Mouse (Mus musculus) hindbrain, embryonic 15.5 days (tissue): ENCODE measurements around the gene Fjx1. TPM values are rescaled to one million over a fixed set of nuclear protein-coding genes. Genes with fewer than 3 reads are reported as not detected.

ENCODE experiments used
- ATAC-seq: fragments of 200-750 bp; cut with Nextera tagmentation; 2 replicates; pipeline ENCODE4 v1.8.0; 2017; ENCODE audit warnings: low read depth, moderate number of reproducible peaks, moderate TSS enrichment; ENCODE audit not compliant: low FRiP score
- H3K27ac ChIP-seq: fragments of 300-500 bp; sonication (generic); replicated peaks from 2 replicates; pipeline ENCODE4 v1.5.1; 2015; ENCODE audit warnings: mild to moderate bottlenecking, inconsistent platforms
- H3K27me3 ChIP-seq: fragments of 300-500 bp; sonication (generic); 2 replicates; pipeline ENCODE4 v1.6.1; 2015; ENCODE audit warnings: control low read depth, inconsistent platforms
- H3K36me3 ChIP-seq: fragments of 300-500 bp; sonication (generic); 2 replicates; pipeline ENCODE4 v1.6.1; 2015; ENCODE audit warnings: control low read depth, inconsistent platforms
- H3K4me1 ChIP-seq: fragments of 300-500 bp; sonication (generic); replicated peaks from 2 replicates; pipeline ENCODE4 v1.6.1; 2015; ENCODE audit warnings: control low read depth, inconsistent platforms
- H3K4me2 ChIP-seq: fragments of 300-500 bp; sonication (generic); 2 replicates; pipeline ENCODE4 v1.6.1; 2015; ENCODE audit warnings: moderate library complexity, mild to moderate bottlenecking, inconsistent platforms
- H3K4me3 ChIP-seq: fragments of 300-500 bp; sonication (generic); 2 replicates; pipeline ENCODE4 v1.5.1; 2015; ENCODE audit warnings: mild to moderate bottlenecking, inconsistent platforms
- H3K9ac ChIP-seq: fragments of 300-500 bp; sonication (generic); 2 replicates; pipeline ENCODE4 v1.6.1; 2015; ENCODE audit warnings: inconsistent platforms
- H3K9me3 ChIP-seq: fragments of 300-500 bp; sonication (generic); 2 replicates; pipeline ENCODE4 v1.6.1; 2016; ENCODE audit warnings: control low read depth, inconsistent platforms
- WGBS: fragments of 180-500 bp; shearing (Covaris S2); methylation state at CpG from one replicate; pipeline ENCODE4 v1.1.7; 2015; 5-methylcytosine and 5-hydroxymethylcytosine counted together
- polyA plus RNA-seq: library from polyadenylated mRNA; unstranded; fragments of >200 nt; fragmentation: Nextera tagmentation; extraction: Ambion mirVana; gene quantifications from 2 replicates; pipeline ENCODE4 v1.2.1, GENCODE M21; 2015

The Fjx1 gene
- polyA plus RNA-seq, 1 experiment from 2014 or later: 40.1 TPM

DNA sequence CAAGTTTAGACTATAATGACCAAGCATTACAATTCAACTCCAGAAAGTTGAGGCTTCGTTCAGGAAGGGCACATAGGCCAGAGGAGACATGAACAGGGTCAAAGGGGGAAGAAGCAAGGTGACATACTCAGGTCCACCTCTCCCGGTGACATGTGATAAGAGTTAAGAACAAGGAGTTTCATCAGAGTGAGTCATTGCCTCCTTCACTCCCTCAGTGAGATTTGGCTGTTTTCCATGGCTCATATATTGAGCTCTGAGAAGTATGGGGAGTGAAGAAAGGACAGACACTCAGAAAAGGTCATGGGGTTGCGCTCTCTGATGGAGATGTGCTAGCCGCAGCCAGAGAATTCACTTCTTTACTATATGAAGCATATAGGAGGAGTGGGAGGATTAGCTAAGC is 41.7 kb downstream of the Fjx1 start:
- 87% methylated on average over 4 of the region's 4 CpGs for WGBS
- Histone ChIP-seq H3K27ac (no peak overlapping the region), H3K4me1 (peaks cover 22% of the 10 kb centered on the region), H3K36me3 (no peaks in the 10 kb centered on the region), H3K9ac (no peak overlapping the region), H3K27me3 (no peaks in the 10 kb centered on the region), H3K9me3 (no peaks in the 10 kb centered on the region), H3K4me3 (no peak overlapping the region), H3K4me2 (no peak overlapping the region)
- no peak for ATAC-seq

GRCm38 (mm10) chr2:102409741-102410140 is 42.6 kb downstream of the Fjx1 start:
- WGBS: 93% methylated on average over 3 of the region's 3 CpGs
- H3K4me1 ChIP-seq: peaks cover 22% of the 10 kb centered on the region
- no peak overlapping the region for H3K4me3 ChIP-seq
- no peak overlapping the region for H3K9ac ChIP-seq
- H3K9me3 ChIP-seq: no peaks in the 10 kb centered on the region
- H3K4me2 ChIP-seq: no peak overlapping the region
- H3K36me3 ChIP-seq: no peaks in the 10 kb centered on the region
- no peak overlapping the region for H3K27ac ChIP-seq
- ATAC-seq: no peak
- no peaks in the 10 kb centered on the region for H3K27me3 ChIP-seq

DNA sequence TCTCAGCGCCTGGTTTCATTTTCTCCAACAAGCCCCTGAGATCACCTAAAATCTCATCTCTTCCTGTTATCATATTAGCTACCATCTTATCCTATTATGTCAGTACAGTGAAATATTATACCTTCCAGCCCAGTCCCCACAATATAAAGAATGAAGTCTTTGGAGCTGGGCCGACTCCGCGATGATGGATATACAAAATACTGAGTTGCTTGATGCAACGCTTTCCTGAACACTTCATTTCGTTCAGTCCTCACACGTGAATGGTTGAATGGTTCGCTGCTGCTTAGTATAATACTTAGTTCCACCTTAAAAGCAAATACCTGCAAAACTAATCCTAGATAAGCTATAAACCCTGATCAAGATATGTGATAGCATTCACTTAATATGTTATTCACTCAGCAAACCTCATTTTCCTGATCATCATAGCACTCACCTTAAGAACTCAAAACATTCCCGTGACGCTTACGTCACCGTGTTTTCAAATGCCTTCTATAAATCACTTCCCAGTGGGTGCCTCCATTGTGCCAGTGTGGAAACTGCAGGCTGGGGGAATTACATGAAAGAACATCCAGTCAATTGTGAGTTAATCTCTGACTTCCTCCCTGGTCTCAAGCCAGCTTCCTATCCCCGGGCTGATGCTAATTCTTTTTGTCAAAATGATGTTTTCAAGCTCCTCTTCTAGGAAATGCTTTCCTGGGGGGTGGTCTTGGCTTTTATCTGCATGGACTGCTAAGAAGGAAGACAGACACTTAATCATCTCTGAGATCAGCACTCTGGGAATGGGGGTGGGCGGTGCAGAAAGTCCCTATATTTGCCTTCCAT is 44.7 kb downstream of the Fjx1 start, which contains the start of gene Trim44:
Trim44 (minus strand) TSS at position 466 of the 822 bp plus-strand sequence.
- 0 out of 2 replicates have a peak within 1 kb of the TSS, but pooled peaks have one; percentile 3 for H3K27ac ChIP-seq

DNA sequence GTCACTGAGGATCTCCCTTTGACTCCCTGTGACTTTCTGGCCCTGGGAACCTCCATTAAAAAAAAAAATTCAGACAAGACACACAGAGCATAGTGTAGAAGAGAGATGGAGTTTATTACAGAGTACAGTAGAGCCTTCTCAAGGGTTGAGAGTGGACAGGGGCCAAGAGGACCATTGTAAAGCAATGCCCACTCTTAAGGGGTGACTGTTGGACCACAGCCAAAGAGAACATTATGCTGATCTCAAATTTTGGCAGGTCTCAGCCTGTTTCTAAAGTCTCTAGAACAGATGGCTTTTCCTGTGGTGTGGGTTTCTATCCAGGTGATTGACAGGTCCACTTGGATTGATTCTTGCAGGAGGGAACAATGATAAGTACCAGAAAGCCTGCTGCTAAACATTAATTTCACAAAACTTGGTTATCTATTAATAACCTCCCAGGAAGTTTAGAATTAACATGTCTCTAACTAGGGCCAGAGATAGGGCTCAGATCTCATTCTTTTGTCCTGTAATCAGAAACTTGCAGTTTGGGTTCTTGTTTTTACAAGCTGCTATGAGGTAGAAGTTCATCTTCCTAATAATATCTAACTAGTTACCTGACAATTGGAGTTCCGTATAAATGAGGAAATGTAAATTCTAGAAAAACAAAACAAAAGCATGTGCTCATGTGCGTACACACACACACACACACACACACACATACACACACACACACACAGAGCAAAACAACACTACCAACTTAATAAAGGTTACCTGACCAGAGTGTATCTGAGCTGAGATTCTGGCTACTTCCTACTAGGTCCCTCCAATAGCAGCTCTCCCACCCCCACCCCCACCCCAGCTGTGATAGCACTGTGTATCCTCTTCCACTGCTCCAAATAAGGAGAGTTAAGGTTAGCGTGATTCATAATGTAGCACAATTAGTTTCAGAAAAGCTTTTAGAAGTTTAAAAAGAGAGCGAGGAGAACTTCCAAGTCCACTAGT is 45.7 kb downstream of the Fjx1 start:
- peak overlapping the region; percentile 35; the same call in 1 of the 2 replicates for H3K4me2 ChIP-seq
- H3K9ac ChIP-seq: no peak overlapping the region
- no peaks in the 10 kb centered on the region for H3K36me3 ChIP-seq
- peak; percentile 69; the same call in 1 of the 2 replicates for ATAC-seq
- H3K27ac ChIP-seq: no peak overlapping the region
- 79% methylated on average over 4 of the region's 4 CpGs for WGBS
- H3K4me3 ChIP-seq: no peak overlapping the region
- peaks cover 23% of the 10 kb centered on the region for H3K4me1 ChIP-seq
- no peaks in the 10 kb centered on the region for H3K9me3 ChIP-seq
- H3K27me3 ChIP-seq: no peaks in the 10 kb centered on the region

More for the DNA sequence above, 44.7 kb downstream of the Fjx1 start, which contains the start of gene Trim44:
- WGBS: 31% methylated on average over 14 of the region's 14 CpGs
- H3K4me1 ChIP-seq: peaks cover 22% of the 10 kb centered on the region
- H3K9me3 ChIP-seq: no peaks in the 10 kb centered on the region
- H3K36me3 ChIP-seq: no peaks in the 10 kb centered on the region
- H3K9ac ChIP-seq: no peak within 1 kb of the TSS
- H3K4me3 ChIP-seq: 0 out of 2 replicates have a peak within 1 kb of the TSS, but pooled peaks have one; percentile 5
- no peaks in the 10 kb centered on the region for H3K27me3 ChIP-seq
- 0 out of 2 replicates have a peak, but pooled peaks have one; percentile 48 for ATAC-seq
- peak within 1 kb of the TSS; percentile 35 for H3K4me2 ChIP-seq

- Histone ChIP-seq H3K27me3 (no peaks in the 10 kb centered on the region), H3K9ac (no peak overlapping the region), H3K27ac (no peak overlapping the region), H3K4me1 (peaks cover 41% of the 10 kb centered on the region), H3K4me3 (no peak overlapping the region), H3K4me2 (no peak overlapping the region), H3K9me3 (no peaks in the 10 kb centered on the region), H3K36me3 (no peaks in the 10 kb centered on the region)
- WGBS: 71% methylated on average over 5 of the region's 5 CpGs
- ATAC-seq: no peak
Observed at GRCm38 (mm10) chr2:102403982-102404381, 48.3 kb downstream of the Fjx1 start.

GRCm38 (mm10) chr2:102403306-102403705 is 49.0 kb downstream of the Fjx1 start:
- Histone ChIP-seq H3K27me3 (no peaks in the 10 kb centered on the region), H3K9ac (no peak overlapping the region), H3K4me1 (peaks cover 45% of the 10 kb centered on the region), H3K4me3 (no peak overlapping the region), H3K4me2 (no peak overlapping the region), H3K36me3 (no peaks in the 10 kb centered on the region), H3K9me3 (no peaks in the 10 kb centered on the region), H3K27ac (no peak overlapping the region)
- no peak for ATAC-seq
- 92% methylated on average over 4 of the region's 4 CpGs for WGBS

- no peak for ATAC-seq
- peak overlapping the region; percentile 95 for H3K27ac ChIP-seq
- WGBS: 17% methylated on average over 6 of the region's 6 CpGs
Observed at GRCm38 (mm10) chr2:102401352-102401692, 51.0 kb downstream of the Fjx1 start.

DNA sequence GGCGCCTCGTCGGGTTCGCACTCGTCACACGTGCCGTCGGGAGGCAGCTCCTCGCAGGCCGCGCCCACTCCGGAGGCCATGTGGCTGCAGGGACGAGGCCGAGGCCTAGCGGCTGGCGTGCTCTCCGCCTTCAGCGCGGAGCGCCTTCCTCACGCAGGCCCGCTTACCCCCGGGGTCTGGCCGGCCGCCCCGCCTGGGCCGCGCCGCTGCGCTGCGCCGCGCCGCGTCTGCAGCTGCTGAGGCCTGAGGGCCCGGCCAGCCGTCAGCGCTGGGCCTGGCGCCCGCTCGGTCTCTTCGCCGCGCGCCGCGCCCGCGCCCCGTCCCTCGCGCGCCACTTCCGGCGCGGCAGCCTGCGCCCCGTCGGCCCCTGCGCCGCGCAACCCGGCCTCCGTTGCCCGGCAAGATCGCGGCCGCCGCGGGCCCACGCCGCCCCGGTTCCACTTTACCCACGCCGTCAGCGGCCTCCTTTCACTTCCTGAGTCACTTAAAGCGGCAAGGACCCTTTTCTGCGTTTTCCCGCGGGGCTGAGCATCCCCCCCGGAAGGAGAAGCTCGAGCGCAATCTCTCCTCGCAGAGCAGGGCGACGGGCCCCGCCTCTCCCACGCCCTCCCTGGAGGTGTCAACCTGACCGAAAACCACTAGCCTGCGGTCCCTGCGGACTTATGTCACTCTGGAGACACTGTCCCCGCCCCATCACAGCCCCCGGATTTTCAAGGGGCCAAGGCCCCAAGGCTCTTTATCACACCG is 51.5 kb downstream of the Fjx1 start:
- no peaks in the 10 kb centered on the region for H3K36me3 ChIP-seq
- under 1% methylated on average over 68 of the region's 94 CpGs for WGBS

More at GRCm38 (mm10) chr2:102401352-102401692, 51.0 kb downstream of the Fjx1 start:
- H3K4me2 ChIP-seq: peak overlapping the region; percentile 69
- no peaks in the 10 kb centered on the region for H3K36me3 ChIP-seq
- H3K4me1 ChIP-seq: peaks cover 37% of the 10 kb centered on the region
- H3K9me3 ChIP-seq: no peaks in the 10 kb centered on the region
- peak overlapping the region; percentile 86 for H3K4me3 ChIP-seq
- no peaks in the 10 kb centered on the region for H3K27me3 ChIP-seq
- peak overlapping the region; percentile 71 for H3K9ac ChIP-seq

GRCm38 (mm10) chr2:102399864-102400604 is 52.3 kb downstream of the Fjx1 start:
- WGBS: 38% methylated on average over 48 of the region's 48 CpGs
- Histone ChIP-seq H3K36me3 (no peaks in the 10 kb centered on the region), H3K9ac (peak overlapping the region; percentile 71), H3K9me3 (no peaks in the 10 kb centered on the region), H3K4me1 (peaks cover 33% of the 10 kb centered on the region), H3K4me2 (peak overlapping the region; percentile 69), H3K27ac (peak overlapping the region; percentile 95), H3K27me3 (no peaks in the 10 kb centered on the region), H3K4me3 (peak overlapping the region; percentile 86)
- ATAC-seq: peak; percentile 6; the same call in 1 of the 2 replicates

More for the DNA sequence above, 51.5 kb downstream of the Fjx1 start:
- H3K27me3 ChIP-seq: no peaks in the 10 kb centered on the region
- H3K9ac ChIP-seq: peak overlapping the region; percentile 71
- no peaks in the 10 kb centered on the region for H3K9me3 ChIP-seq
- H3K27ac ChIP-seq: peak overlapping the region; percentile 95
- peaks cover 33% of the 10 kb centered on the region for H3K4me1 ChIP-seq
- peak; percentile 94 for ATAC-seq
- peak overlapping the region; percentile 69 for H3K4me2 ChIP-seq
- peak overlapping the region; percentile 86 for H3K4me3 ChIP-seq
